Mouse (Mus musculus) heart, postnatal 0 days (tissue): ENCODE results near the gene BC107364. TPM values are rescaled to one million over a fixed set of nuclear protein-coding genes. Genes with fewer than 3 reads are reported as not detected.
"Not testable (repeated sequence)": the region's sequence is repeated elsewhere in the genome, so short reads cannot be mapped to it uniquely, and the experiment has no call there.

ENCODE experiments used
- ATAC-seq: fragments of 200-750 bp; cut with Nextera tagmentation; 2 replicates; pipeline ENCODE4 v1.8.0; 2017; ENCODE audit warnings: low read depth, moderate number of reproducible peaks, moderate library complexity; ENCODE audit not compliant: insufficient read depth
- DNase-seq: peaks from one replicate; pipeline ENCODE4 v3.0.0-alpha.2; 2016; ENCODE audit warnings: low spot score
- H3K27ac ChIP-seq: fragments of 300-500 bp; sonication (generic); 2 replicates; pipeline ENCODE4 v1.5.1; 2014; ENCODE audit warnings: low read depth, mild to moderate bottlenecking
- H3K27me3 ChIP-seq: fragments of 300-500 bp; sonication (generic); 2 replicates; pipeline ENCODE4 v1.6.1; 2014; ENCODE audit warnings: low read length, mixed read lengths; ENCODE audit not compliant: control insufficient read depth, insufficient read depth
- H3K36me3 ChIP-seq: fragments of 300-500 bp; sonication (generic); replicated peaks from 2 replicates; pipeline ENCODE4 v1.6.1; 2014; ENCODE audit warnings: low read length, mixed read lengths; ENCODE audit not compliant: control insufficient read depth, insufficient read depth
- H3K4me1 ChIP-seq: fragments of 300-500 bp; sonication (generic); 2 replicates; pipeline ENCODE4 v1.6.1; 2014; ENCODE audit warnings: antibody characterized with exemption; ENCODE audit not compliant: control insufficient read depth, insufficient read depth
- H3K4me2 ChIP-seq: fragments of 300-500 bp; sonication (generic); 2 replicates; pipeline ENCODE4 v1.6.1; 2014; ENCODE audit warnings: low read depth, mild to moderate bottlenecking, low read length, moderate library complexity
- H3K4me3 ChIP-seq: fragments of 300-500 bp; sonication (generic); 2 replicates; pipeline ENCODE4 v1.5.1; 2014; ENCODE audit warnings: low read depth, low read length
- H3K9ac ChIP-seq: fragments of 300-500 bp; sonication (generic); replicated peaks from 2 replicates; pipeline ENCODE4 v1.6.1; 2014; ENCODE audit warnings: low read depth, low read length, mixed read lengths
- H3K9me3 ChIP-seq: fragments of 300-500 bp; sonication (generic); replicated peaks from 2 replicates; pipeline ENCODE4 v1.6.1; 2016; ENCODE audit warnings: low read length; ENCODE audit not compliant: control insufficient read depth
- CTCF ChIP-seq: IDR thresholded peaks from 2 replicates; pipeline ENCODE4 v1.5.1; 2016; ENCODE audit warnings: antibody characterized with exemption, control low read depth, low read depth
- EP300 ChIP-seq: IDR thresholded peaks from 2 replicates; pipeline ENCODE4 v1.6.1; 2016; ENCODE audit warnings: antibody characterized with exemption, low read depth
- WGBS: fragments of 180-500 bp; shearing (Covaris S2); extraction: QIAGEN DNeasy Blood & Tissue Kit; methylation state at CpG from one replicate; pipeline ENCODE4 v1.1.7; 2014; 5-methylcytosine and 5-hydroxymethylcytosine counted together
- polyA plus RNA-seq: library from polyadenylated mRNA; unstranded; fragments of >200 nt; fragmentation: Nextera tagmentation; extraction: Ambion mirVana; gene quantifications from 2 replicates; pipeline ENCODE4 v1.2.1, GENCODE M21; 2015
- total RNA-seq: library from RNA; depleted of rRNA; stranded (reverse); fragments of >200 nt; gene quantifications from 2 replicates; pipeline ENCODE4 v1.2.3, GENCODE M21; 2014; ENCODE audit warnings: low replicate concordance

Gene BC107364
- total and polyA plus RNA-seq, 2 experiments from 2014 or later = 0.40 TPM; not detected in 1

DNA sequence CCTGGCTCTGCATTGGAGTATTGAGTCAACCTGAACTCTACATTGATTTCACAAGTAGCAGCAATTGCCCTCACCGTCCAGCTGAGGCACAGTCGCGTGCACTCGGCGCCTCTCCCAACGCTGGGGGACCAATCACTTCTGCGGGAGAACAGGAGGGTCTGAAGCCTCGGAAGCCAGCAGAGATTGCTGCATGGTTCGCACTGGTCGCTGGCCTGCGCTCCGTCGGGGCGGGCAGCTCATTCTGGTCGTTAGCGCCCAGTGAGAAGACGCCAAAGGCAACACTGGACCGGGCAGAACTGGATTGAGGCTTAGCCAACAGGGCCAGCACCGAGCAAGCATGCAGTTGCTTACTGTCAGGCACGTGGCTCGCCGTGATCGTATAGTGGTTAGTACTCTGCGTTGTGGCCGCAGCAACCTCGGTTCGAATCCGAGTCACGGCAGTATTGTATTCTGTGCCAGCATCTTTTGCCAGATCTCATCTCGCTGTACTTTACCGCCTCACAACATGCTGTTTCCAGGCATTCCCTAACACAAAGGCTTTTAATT is 42.3 kb downstream of the BC107364 start:
- peak overlapping the region; percentile 15; the same call in 1 of the 2 replicates for H3K4me2 ChIP-seq
- H3K27ac ChIP-seq = no peak overlapping the region
- TF ChIP-seq CTCF = no peak
- no peak for TF ChIP-seq EP300
- ATAC-seq (no peak), DNase-seq (no peak)
- no peak overlapping the region for H3K9ac ChIP-seq
- 0 out of 2 replicates have a peak, but pooled peaks cover 4% of the 10 kb centered on the region for H3K4me1 ChIP-seq
- no peaks in the 10 kb centered on the region for H3K36me3 ChIP-seq
- H3K4me3 ChIP-seq = no peak overlapping the region
- WGBS = 5% methylated on average over 31 of the region's 31 CpGs
- H3K9me3 ChIP-seq = no peaks in the 10 kb centered on the region
- peaks cover 67% of the 10 kb centered on the region for H3K27me3 ChIP-seq

DNA sequence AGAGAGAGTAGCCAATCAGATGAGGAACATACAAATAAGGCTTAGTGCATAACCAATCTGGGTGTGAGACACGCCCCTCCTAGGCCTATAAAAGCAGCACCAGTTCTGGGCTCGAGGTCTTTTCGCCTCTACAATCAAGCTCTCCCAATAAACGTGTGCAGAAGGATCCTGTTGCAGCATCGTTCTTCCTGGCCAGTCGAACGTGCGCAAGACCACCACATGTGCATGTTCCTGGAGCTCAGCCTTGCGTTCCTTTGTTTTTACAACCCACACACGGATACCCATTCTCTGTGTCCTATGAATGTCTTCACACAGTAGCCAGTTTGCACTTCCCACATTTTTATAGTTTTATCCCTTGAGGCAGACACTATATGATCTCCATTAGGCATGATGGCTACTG is 44.0 kb downstream of the BC107364 start:
- H3K9ac ChIP-seq, H3K4me3 ChIP-seq, H3K36me3 ChIP-seq, H3K9me3 ChIP-seq, H3K27ac ChIP-seq, ATAC-seq, H3K4me1 ChIP-seq, DNase-seq, H3K4me2 ChIP-seq: not testable (repeated sequence)
- WGBS = 88% methylated on average over 10 of the region's 10 CpGs
- peaks cover 82% of the 10 kb centered on the region for H3K27me3 ChIP-seq

DNA sequence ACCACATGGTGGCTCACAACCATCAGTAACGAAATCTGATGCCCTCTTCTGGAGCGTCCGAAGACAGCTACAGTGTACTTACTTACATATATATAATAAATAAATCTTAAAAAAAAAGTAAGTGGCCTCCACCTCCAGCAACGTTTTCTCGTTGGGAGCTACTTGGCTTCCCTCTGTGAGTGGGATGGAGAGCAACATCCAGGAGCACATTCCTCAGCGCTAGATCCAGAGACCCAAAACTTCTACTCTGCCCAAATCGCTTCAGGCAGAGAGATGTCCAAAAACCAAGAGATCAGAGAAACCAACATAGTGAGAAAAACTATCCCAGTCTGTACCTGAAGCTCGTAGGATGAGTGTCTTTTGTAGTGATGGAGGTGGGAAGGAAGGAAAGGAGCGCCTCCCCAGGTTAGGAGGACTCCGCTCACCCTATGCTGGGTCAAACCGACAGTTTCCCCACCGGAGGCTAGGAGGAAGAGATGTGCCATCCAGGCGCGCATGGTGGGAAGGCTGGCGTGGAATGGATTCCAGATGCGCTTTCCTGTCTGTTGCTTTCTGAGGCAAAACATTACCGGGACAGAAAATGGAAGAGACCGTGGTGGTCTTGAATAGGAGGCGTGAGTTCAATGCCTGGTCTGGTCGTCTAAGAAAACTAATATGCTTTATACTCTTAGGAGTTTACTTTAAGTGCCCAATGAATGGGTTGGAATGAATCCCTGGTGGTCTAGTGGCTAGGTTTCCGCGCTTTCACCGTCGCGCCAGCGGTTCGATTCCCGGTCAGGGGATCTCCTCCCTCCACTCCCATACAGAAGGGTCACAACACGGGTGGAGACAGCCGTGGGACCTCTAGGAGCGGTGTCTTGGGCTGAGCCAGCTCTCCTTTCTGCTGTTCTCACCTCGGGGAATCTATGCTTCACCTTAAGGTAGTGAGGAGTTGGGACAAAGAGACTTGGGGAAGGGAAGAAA is 46.3 kb downstream of the BC107364 start:
- Histone ChIP-seq H3K4me2 (no peak overlapping the region), H3K27ac (no peak overlapping the region), H3K4me1 (0 out of 2 replicates have a peak, but pooled peaks cover 4% of the 10 kb centered on the region), H3K9ac (no peak overlapping the region), H3K4me3 (no peak overlapping the region), H3K27me3 (peaks cover 90% of the 10 kb centered on the region), H3K9me3 (no peaks in the 10 kb centered on the region), H3K36me3 (no peaks in the 10 kb centered on the region)
- TF ChIP-seq EP300 (no peak), CTCF (no peak)
- WGBS = 50% methylated on average over 32 of the region's 32 CpGs
- ATAC-seq (no peak), DNase-seq (no peak)

DNA sequence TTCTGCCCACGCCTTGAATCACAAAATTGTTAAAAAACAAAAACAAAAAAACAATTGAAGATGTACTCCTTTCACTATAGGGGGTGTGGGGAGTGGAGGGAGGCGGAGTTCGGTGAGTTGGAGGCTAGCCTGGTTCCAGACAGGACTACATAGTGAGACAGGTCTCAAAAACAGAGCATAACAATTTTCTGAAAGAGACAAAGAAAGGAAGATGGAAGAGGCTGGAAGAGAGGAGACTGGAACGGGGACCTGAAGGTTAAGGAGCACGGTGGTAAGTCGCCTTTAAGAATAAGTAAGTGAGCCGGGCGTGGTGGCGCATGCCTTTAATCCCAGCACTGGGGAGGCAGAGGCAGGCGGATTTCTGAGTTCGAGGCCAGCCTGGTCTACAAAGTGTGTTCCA is 47.1 kb downstream of the BC107364 start:
- 20% methylated on average over 10 of the region's 11 CpGs for WGBS
- ATAC-seq = no peak
- no peak for DNase-seq

DNA sequence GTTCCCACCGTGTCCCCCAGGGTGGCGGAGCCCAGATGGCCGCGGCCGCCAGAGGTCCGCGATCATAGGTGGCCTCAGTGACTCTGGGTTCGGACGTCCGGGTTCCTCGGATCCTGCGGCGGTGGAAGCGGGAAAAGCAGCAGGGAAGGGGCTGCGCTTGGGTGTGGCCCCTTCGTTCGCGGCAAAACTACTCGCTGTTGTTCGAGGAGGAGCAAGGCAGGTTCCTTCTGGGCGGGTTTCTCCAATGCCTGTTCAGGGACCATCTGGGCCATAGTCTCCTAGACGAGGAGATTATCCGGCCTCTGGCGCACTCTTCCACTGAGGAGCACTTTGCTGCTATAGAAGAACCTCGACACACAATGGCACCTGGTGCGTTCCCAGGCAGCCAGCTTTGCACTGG is 47.7 kb downstream of the BC107364 start:
- H3K4me2 ChIP-seq = no peak overlapping the region
- no peaks in the 10 kb centered on the region for H3K36me3 ChIP-seq
- peaks cover 90% of the 10 kb centered on the region for H3K27me3 ChIP-seq
- no peak for ATAC-seq
- under 1% methylated on average over 26 of the region's 26 CpGs for WGBS
- H3K9me3 ChIP-seq = no peaks in the 10 kb centered on the region
- H3K4me3 ChIP-seq = 0 out of 2 replicates have a peak overlapping the region, but pooled peaks have one; percentile 7
- 0 out of 2 replicates have a peak, but pooled peaks cover 4% of the 10 kb centered on the region for H3K4me1 ChIP-seq
- TF ChIP-seq CTCF (no peak), EP300 (no peak)
- H3K27ac ChIP-seq = no peak overlapping the region
- no peak overlapping the region for H3K9ac ChIP-seq
- no peak for DNase-seq

More for the DNA sequence above, 47.1 kb downstream of the BC107364 start:
- peaks cover 90% of the 10 kb centered on the region for H3K27me3 ChIP-seq
- 0 out of 2 replicates have a peak, but pooled peaks cover 4% of the 10 kb centered on the region for H3K4me1 ChIP-seq
- no peaks in the 10 kb centered on the region for H3K9me3 ChIP-seq
- no peak overlapping the region for H3K9ac ChIP-seq
- TF ChIP-seq CTCF (no peak), EP300 (no peak)
- H3K4me3 ChIP-seq = no peak overlapping the region
- H3K36me3 ChIP-seq = no peaks in the 10 kb centered on the region
- no peak overlapping the region for H3K4me2 ChIP-seq
- H3K27ac ChIP-seq = no peak overlapping the region
